Mouse (Mus musculus): ENCODE measurements around the gene Sirt3.

Sirt3 gene

DNA sequence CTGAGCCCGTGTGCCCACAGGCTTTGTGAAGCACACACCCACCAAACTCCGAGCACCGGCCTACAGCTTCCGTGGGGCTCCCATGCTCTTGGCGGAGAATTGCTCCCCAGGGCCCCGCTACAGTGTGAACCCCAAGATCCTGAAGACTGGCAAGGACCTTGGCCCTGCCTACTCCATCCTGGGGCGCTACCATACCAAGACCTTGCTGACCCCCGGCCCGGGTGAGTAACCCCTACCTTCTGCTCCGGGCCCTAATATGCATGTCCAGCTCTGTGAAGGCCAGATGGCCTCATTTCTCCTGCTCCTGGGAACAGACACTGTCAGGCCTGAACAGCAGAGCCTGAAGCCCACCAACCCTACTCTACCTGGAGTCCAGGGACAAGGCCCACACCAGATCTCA, 33.5 kb downstream of the Sirt3 start:
- DNase-seq (ENCODE audit: low spot score in 2 of 2): no peak

- DNase-seq (ENCODE audit: low spot score in 2 of 2): no peak
These were observed 34.1 kb downstream of the Sirt3 start, which contains the start of gene Odf3 for GRCm38 (mm10) chr7:140847755-140848580. Gene Odf3, plus strand, starts transcription at chr7:140847805.

GRCm38 (mm10) chr7:140846676-140847075, 35.4 kb downstream of the Sirt3 start:
- no peak for DNase-seq (ENCODE audit: low spot score in 2 of 2)

DNA sequence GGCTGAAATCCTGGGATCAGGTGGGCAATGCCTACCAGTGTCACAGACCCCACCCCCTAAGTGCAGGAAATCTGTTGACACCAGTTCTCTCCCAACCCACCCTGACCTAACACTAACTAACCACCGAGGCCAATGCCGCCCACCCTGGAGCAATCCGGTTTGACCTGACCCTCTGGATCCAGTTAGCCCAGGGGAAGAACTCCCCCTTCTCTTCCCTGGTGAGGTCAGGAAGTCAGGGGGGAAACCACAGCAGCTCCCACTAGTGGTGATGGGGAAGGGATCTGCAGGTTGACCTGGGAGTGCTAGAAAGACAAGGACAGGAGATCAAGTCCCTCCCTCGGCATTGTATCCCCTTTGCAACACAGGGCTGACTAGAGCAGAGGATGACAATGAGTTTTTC, 36.4 kb downstream of the Sirt3 start:
- no peak for DNase-seq (ENCODE audit: low spot score in 2 of 2)

DNA sequence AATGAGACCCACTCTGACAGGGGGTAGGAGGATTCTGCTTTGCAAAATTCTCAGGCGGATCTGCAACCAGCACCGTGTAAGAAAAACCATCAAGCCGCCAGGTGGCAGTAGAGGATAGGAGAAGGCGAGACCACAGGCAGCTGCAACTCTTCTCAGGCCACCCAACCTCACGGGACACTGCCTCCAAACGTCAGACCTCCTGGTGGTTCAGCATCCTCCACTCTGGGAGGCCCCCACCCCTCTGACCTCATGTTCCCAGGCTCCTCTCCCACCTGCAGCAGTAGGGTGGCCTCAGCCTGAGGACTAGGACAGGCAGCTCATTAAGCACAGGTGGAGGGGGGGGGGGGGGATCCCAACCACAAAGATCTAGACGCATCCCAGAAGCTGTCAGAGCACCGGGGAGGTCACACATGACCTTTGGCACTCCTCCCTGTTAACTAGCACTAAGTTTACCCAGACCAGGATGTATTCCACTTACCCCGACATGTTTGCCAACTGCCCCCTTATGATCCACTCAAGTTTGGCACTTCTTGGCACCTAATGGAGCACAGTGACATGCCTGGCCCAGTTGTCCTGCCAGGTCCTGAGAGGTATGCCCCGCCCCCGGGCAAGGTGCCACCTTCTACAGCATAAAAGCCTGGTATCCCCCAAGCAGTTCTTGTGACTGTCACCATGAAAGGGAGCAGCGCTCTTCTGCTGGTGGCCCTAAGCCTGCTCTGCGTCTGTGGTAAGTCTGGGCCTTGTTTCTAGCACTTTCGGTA, 37.0 kb downstream of the Sirt3 start, which contains the start of gene Scgb1c1:
Gene Scgb1c1, plus strand, starts transcription at position 643 of the 761 bp plus-strand sequence.
- peak; percentile 74 to 91 for DNase-seq (ENCODE audit: low spot score in 2 of 2)

GRCm38 (mm10) chr7:140843806-140844205, 38.3 kb downstream of the Sirt3 start:
- no peak for DNase-seq (ENCODE audit: low spot score in 2 of 2)

- no peak for DNase-seq (ENCODE audit: low spot score in 2 of 2)
These were observed 41.1 kb downstream of the Sirt3 start for GRCm38 (mm10) chr7:140840750-140841735.

DNA sequence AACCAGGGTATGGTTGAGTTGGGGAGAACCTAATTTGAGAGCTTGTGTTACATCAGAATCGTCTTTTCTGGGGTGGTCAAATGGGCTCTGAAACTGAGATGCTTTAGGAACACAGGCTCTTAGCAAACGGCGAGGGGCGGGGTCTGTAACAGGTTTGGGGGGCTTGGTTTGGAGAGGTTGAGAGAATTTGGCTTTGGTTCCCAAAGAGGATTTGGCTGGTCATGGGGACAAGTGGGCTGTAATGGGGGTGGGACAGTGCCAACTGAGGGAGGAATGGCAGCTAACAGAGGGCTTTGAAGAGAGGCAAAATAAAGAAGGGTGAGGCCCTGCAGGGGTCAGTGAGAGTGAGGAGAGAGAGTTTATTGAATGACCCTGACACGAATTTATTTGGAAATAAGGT, 42.6 kb downstream of the Sirt3 start:
- no peak for DNase-seq (ENCODE audit: low spot score in 2 of 2)

GRCm38 (mm10) chr7:140836243-140837115, 45.6 kb downstream of the Sirt3 start:
- DNase-seq (ENCODE audit: low spot score in 2 of 2): no peak

DNA sequence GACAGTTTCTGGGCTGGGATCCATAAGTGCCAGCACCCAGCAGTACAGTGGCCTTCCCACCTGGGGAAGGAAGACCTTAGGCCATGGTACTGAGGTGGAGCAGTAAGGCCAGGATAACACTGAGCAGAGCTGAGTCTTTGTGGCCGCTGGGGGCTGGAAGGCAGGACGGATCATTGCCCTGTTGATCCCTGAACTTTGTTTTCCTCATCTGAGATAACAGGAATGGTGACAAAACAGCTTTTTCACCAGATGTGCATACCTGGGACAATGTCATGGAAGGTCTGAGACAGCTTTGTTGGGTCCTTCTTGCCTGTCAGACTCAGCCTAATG, 46.4 kb downstream of the Sirt3 start:
- no peak for DNase-seq (ENCODE audit: low spot score in 2 of 2)

DNA sequence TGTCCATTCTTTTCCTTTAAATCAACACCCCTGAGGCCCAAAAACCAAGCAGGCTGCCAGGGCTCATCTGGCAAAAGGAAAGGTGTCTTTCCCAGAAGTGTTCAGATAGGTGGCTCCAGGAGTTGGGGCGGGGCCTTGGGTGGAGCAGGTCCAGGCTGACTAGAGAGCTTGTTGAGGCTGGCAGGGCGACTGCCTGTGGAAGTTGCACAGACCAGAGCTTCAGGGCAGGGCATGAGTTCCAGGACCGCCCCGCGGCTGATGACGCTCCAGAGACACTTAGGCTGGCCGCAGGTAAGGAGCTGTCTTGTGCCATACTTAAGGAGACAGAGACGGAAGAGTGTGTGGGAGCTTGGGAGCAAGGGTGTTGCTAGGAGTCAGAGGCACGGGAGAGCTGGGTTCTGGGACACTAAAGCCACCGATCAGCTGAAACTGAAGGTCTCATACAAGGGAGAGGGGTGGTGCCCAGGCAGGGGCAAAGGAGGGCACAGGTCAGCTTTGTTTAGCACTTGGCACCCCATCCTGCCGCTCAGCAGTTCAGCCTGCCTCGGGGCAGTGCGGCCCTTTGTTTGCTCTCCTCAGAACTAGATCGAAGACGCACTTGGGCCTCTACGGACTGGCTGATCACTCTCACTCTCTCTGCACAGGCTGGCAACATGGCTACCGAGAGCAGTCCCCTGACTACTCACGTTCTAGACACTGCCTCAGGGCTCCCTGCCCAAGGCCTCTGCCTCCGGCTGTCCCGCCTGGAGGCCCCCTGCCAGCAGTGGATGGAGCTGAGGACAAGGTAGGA, 46.9 kb downstream of the Sirt3 start, which contains the start of gene Urah:
Gene Urah, plus strand, starts transcription at position 51 of the 790 bp plus-strand sequence.
- no peak for DNase-seq (ENCODE audit: low spot score in 2 of 2)

DNA sequence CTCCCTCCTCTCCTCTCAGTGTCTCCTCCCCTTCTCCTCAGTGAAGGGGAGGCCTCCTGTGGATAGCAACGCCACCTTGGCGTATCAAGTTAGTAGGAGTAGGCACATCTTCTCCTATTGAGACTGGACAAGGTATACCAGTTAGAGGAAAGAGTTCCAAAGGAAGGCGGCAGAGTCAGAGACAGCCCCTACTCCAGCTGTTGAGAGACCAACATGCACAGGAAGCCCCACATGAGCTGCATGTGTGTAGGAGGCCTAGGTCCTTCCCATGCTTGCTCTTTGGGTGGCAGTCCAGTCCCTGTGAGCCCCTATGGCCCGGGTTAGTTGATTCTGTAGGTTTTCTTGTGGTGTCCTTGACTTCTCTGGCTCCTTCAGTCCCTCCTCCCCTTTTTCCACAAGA, 48.8 kb downstream of the Sirt3 start:
- no peak for DNase-seq (ENCODE audit: low spot score in 2 of 2)

GRCm38 (mm10) chr7:140831447-140831846, 50.7 kb downstream of the Sirt3 start:
- no peak for DNase-seq (ENCODE audit: low spot score in 2 of 2)

GRCm38 (mm10) chr7:140828171-140828881, 53.8 kb downstream of the Sirt3 start:
- DNase-seq (ENCODE audit: low spot score in 2 of 2): no peak

DNA sequence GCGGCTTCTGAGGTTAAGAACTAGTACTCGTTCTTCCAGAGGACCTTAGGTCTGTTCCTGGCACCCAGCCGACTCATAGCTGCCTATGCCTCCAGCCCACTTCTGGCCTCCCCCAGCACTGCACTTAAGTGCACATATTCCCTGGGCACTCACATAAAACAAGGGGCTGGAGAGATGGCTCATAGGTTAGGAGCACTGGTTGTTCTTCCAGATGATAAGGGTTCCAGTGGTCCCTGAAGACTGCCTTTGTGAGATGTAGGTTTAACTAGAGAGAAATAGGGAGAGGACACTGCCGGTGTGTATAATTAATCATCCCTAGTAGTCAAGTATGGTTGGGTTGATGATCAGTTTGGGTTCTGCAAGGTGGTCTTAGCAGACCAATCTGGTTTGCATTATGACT, 59.4 kb downstream of the Sirt3 start:
- no peak for DNase-seq (ENCODE audit: low spot score in 2 of 2)

DNA sequence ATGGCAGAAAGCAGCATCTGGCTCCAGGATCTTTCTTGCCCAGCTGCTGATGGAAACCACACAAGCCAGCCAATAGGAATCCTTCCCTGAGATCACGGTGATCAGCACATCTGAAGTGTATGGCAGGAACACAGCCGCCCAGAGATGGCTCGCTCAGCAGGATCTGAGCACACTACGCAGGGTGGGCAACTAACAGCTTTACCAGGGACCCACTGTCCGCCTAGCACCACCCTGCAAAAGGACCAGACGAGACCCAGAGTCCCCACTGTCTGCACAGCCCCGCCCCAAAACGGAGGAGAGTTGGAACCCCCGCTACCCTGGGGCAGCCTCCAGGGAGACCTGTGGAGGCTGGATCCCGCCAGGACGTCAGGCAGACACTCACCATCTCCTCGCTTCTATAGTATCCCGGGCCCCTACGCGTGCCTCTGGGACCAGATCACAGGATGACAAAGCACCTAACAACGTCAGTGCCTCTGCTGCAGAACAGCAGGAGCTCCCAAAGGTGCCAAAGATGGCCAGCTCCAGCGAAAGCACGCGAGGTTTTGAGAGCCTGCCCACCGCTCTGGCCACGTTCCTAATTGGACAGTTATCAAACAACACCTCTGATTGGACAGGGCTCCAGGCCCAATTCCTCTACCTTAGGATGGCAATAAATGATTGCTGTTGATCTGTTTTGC, 60.3 kb downstream of the Sirt3 start, which contains the start of gene Zfp941:
Gene Zfp941, minus strand, starts transcription at position 526 of the 677 bp plus-strand sequence.
- DNase-seq (ENCODE audit: low spot score in 2 of 2): no peak

- no peak for DNase-seq (ENCODE audit: low spot score in 2 of 2)
These were observed 60.8 kb downstream of the Sirt3 start for GRCm38 (mm10) chr7:140821305-140821652.

- DNase-seq (ENCODE audit: low spot score in 2 of 2): no peak
These were observed 61.9 kb downstream of the Sirt3 start for GRCm38 (mm10) chr7:140820173-140820572.
